Mouse (Mus musculus) ES-E14 (cell line): ENCODE data around the gene Sh3pxd2b. TPM values are rescaled to one million over a fixed set of nuclear protein-coding genes. Genes with fewer than 3 reads are reported as not detected.

Experiments
- DNase-seq: peaks from one replicate; pipeline ENCODE4 v3.0.0-alpha.2; 2013; ENCODE audit warnings: low read depth, low spot score
- H3K27ac ChIP-seq: 2 replicates; pipeline ENCODE4 v1.5.1; 2012; ENCODE audit warnings: low read depth, mild to moderate bottlenecking, low read length, moderate library complexity, mixed read lengths; ENCODE audit not compliant: poor library complexity, insufficient read depth, severe bottlenecking
- H3K36me3 ChIP-seq: 2 replicates; pipeline ENCODE4 v1.6.1; 2012; ENCODE audit warnings: mild to moderate bottlenecking, low read length, moderate library complexity, mixed read lengths; ENCODE audit not compliant: control insufficient read depth, poor library complexity, insufficient read depth, severe bottlenecking
- H3K4me1 ChIP-seq, 2 experiments: fragments of 150-350 bp in 1 of 2; sonication (generic) in 1 of 2; 2 replicates each; pipeline ENCODE4 v1.6.1; 2012; ENCODE audit warnings: low read length in 2 of 2, mild to moderate bottlenecking in 1 of 2, mixed read lengths in 1 of 2; ENCODE audit not compliant: control insufficient read depth in 2 of 2, insufficient read depth in 2 of 2, poor library complexity in 1 of 2
- H3K4me3 ChIP-seq, 2 experiments: fragments of 150-350 bp in 1 of 2; sonication (generic) in 1 of 2; 2 replicates each; pipeline ENCODE4 v1.5.1; 2012; ENCODE audit warnings: low read length in 2 of 2, low read depth in 1 of 2, mild to moderate bottlenecking in 1 of 2, mixed read lengths in 1 of 2; ENCODE audit not compliant: insufficient read depth in 1 of 2, poor library complexity in 1 of 2, severe bottlenecking in 1 of 2
- H3K9ac ChIP-seq: 2 replicates; pipeline ENCODE4 v1.6.1; 2012; ENCODE audit warnings: low read depth, mild to moderate bottlenecking, low read length, mixed read lengths; ENCODE audit not compliant: poor library complexity, insufficient read depth, severe bottlenecking
- H3K9me3 ChIP-seq: fragments of 150-350 bp; sonication (generic); 2 replicates; pipeline ENCODE4 v1.6.1; 2012; ENCODE audit warnings: low read depth, mild to moderate bottlenecking, low read length; ENCODE audit not compliant: control insufficient read depth, insufficient read depth
- CHD2 ChIP-seq: IDR thresholded peaks from 2 replicates; pipeline ENCODE4 v1.6.1; 2014; ENCODE audit warnings: mild to moderate bottlenecking, low read depth, low read length, inconsistent platforms
- HCFC1 ChIP-seq: IDR thresholded peaks from 2 replicates; pipeline ENCODE4 v1.6.1; 2012; ENCODE audit warnings: low read length, inconsistent platforms, borderline replicate concordance; ENCODE audit not compliant: insufficient read depth
- MAFK ChIP-seq: IDR thresholded peaks from 2 replicates; pipeline ENCODE4 v1.6.1; 2014; ENCODE audit warnings: mild to moderate bottlenecking, low read depth, low read length, inconsistent platforms; ENCODE audit not compliant: insufficient read depth
- ZC3H11A ChIP-seq: IDR thresholded peaks from 2 replicates; pipeline ENCODE4 v1.6.1; 2012; ENCODE audit warnings: low read depth, mild to moderate bottlenecking, inconsistent platforms, low read length, borderline replicate concordance
- ZNF384 ChIP-seq: IDR thresholded peaks from 2 replicates; pipeline ENCODE4 v1.6.1; 2012; ENCODE audit warnings: low read depth, low read length, inconsistent platforms
- in situ Hi-C, 2 experiments: fragments of 600-800 bp; cut with MboI; formaldehyde crosslinking; loops; one replicate each; pipeline ENCODE4 v1.15.1; 2025; ENCODE audit warnings: low sequenced_read_pairs in 2 of 2, inconsistent platforms in 1 of 2; ENCODE audit not compliant: unreplicated experiment in 2 of 2
- total RNA-seq: library from RNA; depleted of rRNA; stranded (reverse); fragments of 300-350 nt; gene quantifications from 2 replicates; pipeline ENCODE4 v1.2.3, GENCODE M21; 2012

Gene Sh3pxd2b
- total RNA-seq, 1 experiment = 6.8 TPM

DNA sequence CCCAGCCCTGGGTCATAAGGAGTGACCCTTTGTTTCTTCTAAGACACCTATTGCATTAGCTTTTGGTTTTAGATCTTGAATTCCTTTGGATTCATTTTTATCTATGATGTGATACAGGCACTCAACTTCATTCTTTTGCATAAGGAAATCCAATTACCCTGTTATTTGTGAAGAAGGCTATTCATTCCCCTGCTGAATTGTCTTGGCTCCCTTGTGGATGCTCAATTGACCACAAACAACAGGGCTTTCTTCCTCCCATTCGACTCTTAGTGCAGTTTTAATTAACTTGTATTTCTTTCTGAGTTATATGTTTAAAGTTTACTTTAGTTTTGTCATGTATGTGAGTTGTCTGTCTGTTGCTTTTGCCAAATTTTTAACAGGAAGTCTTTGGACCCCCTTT is 96.6 kb downstream of the Sh3pxd2b start:
- no peak for DNase-seq
- H3K4me1 ChIP-seq = no peaks in the 10 kb centered on the region
- TF ChIP-seq ZNF384 (no peak), HCFC1 (no peak)
- in situ Hi-C loops = no loop called here
- no peak overlapping the region for H3K9ac ChIP-seq
- no peak overlapping the region for H3K4me3 ChIP-seq
- no peaks in the 10 kb centered on the region for H3K36me3 ChIP-seq
- no peaks in the 10 kb centered on the region for H3K9me3 ChIP-seq
- H3K27ac ChIP-seq = no peak overlapping the region

DNA sequence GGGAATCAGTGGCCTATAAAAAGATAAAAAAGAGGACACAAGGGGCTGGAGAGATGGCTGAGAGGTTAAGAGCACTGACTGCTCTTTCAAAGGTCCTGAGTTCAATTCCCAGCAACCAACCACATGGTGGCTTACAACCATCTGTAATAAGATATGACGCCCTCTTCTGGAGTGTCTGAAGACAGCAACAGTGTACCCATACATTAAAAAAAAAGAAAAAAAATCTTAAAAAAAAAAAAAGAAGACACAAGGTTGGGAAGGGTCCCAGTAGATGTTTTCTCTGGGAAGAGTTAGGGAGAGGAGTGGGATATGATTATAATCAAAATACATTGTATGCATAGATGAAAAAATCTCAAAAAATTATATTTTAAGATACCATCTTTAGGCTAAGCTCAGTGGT is 97.5 kb downstream of the Sh3pxd2b start:
- in situ Hi-C loops = no loop called here
- TF ChIP-seq ZNF384 (peak; percentile 87), MAFK (no peak)

DNA sequence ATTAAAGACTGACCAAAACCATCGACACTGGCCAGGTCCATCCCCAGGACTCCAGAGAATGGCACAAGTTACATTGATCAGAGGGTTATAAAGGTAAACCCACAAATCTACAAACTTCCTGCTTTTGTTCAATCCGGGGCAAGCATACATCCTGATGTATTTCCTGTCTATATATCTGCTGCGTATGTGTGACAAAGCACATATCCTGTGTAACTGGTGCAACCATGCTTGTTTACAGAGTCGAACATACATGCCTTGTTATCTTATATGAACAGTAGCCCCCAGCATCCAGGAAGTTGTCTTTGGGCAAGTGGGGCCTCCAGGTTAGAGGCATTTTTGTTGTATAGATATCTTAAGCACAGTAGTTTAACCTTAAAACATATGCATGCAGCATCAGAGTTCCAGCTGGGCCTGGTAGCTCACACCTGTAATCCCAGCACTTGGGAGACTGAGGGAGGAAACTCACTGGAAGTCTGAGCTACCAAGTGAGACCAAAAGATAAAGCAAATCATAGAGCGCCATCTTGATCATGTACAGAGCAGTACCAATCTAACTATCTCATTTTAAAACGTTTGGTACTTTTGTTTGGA is 98.1 kb downstream of the Sh3pxd2b start:
- TF ChIP-seq HCFC1 (no peak), CHD2 (no peak), ZC3H11A (no peak), MAFK (no peak), ZNF384 (no peak)
- no peaks in the 10 kb centered on the region for H3K36me3 ChIP-seq
- H3K27ac ChIP-seq = no peak overlapping the region
- H3K4me3 ChIP-seq = no peak overlapping the region
- no peaks in the 10 kb centered on the region for H3K4me1 ChIP-seq
- no peaks in the 10 kb centered on the region for H3K9me3 ChIP-seq
- no peak for DNase-seq
- no peak overlapping the region for H3K9ac ChIP-seq
- in situ Hi-C loops = no loop called here

More for the DNA sequence above, 97.5 kb downstream of the Sh3pxd2b start:
- Histone ChIP-seq H3K36me3 (no peaks in the 10 kb centered on the region), H3K4me1 (no peaks in the 10 kb centered on the region), H3K9ac (no peak overlapping the region), H3K9me3 (no peaks in the 10 kb centered on the region), H3K27ac (no peak overlapping the region), H3K4me3 (no peak overlapping the region)
- no peak for DNase-seq

DNA sequence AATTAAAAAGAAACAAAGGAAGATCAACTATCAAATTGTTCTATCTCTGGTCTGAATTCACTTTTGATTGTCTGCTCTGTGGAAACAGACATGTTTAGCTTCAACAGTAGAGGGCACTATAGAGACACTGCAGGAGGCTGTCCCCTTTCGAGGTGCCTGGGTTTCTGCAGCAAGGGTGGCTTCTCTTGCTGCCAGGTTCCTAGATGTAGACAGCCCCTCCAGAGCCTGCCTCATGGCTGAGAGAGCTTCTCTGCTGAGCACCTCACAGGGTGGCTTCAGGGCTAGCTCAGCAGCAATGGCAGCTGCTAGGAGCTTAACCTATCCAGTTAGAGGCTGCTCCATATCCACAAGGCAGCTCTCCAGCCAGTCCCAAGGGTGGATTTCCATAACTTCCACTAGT is 102.6 kb downstream of the Sh3pxd2b start:
- 0 out of 2 replicates have a peak, but pooled peaks have one; percentile 26 for TF ChIP-seq ZC3H11A
- TF ChIP-seq CHD2 = no peak
- no peak for TF ChIP-seq ZNF384
- no peak for TF ChIP-seq HCFC1
- TF ChIP-seq MAFK = no peak
- H3K9me3 ChIP-seq = no peaks in the 10 kb centered on the region
- H3K4me1 ChIP-seq = no peaks in the 10 kb centered on the region
- H3K27ac ChIP-seq = no peak overlapping the region
- H3K9ac ChIP-seq = no peak overlapping the region
- DNase-seq = peak; percentile 25
- in situ Hi-C loops = no loop called here
- no peak overlapping the region for H3K4me3 ChIP-seq
- no peaks in the 10 kb centered on the region for H3K36me3 ChIP-seq

DNA sequence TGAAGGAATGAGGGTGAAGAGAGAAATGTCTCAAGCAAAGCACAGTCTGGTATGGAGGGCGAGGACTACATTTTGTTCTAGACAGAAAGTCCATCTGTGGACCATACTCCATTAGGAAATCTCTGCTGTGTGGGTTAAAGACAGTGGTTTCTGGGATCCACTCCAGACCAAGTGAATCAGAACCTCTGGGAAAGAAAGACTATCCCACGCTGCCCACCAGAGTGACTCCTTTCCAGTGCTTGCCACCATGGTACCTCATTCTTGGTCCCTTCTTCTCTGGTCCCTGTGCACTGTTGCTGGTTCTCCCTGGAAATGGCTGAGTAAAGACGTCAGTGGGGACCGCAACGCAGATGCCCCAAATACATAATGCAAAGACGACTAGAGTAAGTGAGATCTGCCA is 103.7 kb downstream of the Sh3pxd2b start:
- Histone ChIP-seq H3K9me3 (no peaks in the 10 kb centered on the region), H3K36me3 (no peaks in the 10 kb centered on the region), H3K9ac (no peak overlapping the region), H3K4me3 (no peak overlapping the region), H3K4me1 (no peaks in the 10 kb centered on the region), H3K27ac (no peak overlapping the region)
- TF ChIP-seq ZC3H11A (no peak), CHD2 (no peak), MAFK (no peak), ZNF384 (no peak), HCFC1 (no peak)
- in situ Hi-C loops = no loop called here
- no peak for DNase-seq
